Mouse (Mus musculus) subcutaneous adipose tissue, adult 2 months (tissue): ENCODE data around the gene Prdm9. TPM values are rescaled to one million over a fixed set of nuclear protein-coding genes. Genes with fewer than 3 reads are reported as not detected.

Experiments used
- polyA plus RNA-seq: library from polyadenylated mRNA; depleted of rRNA; stranded (reverse); fragments of >200 nt; gene quantifications from 2 replicates; pipeline ENCODE4 v1.2.3, GENCODE M21; 2012; ENCODE audit warnings: low replicate concordance; rRNA removed

The Prdm9 gene
- polyA plus RNA-seq, result 2.1 and 4.1 TPM in 2 replicates

DNA sequence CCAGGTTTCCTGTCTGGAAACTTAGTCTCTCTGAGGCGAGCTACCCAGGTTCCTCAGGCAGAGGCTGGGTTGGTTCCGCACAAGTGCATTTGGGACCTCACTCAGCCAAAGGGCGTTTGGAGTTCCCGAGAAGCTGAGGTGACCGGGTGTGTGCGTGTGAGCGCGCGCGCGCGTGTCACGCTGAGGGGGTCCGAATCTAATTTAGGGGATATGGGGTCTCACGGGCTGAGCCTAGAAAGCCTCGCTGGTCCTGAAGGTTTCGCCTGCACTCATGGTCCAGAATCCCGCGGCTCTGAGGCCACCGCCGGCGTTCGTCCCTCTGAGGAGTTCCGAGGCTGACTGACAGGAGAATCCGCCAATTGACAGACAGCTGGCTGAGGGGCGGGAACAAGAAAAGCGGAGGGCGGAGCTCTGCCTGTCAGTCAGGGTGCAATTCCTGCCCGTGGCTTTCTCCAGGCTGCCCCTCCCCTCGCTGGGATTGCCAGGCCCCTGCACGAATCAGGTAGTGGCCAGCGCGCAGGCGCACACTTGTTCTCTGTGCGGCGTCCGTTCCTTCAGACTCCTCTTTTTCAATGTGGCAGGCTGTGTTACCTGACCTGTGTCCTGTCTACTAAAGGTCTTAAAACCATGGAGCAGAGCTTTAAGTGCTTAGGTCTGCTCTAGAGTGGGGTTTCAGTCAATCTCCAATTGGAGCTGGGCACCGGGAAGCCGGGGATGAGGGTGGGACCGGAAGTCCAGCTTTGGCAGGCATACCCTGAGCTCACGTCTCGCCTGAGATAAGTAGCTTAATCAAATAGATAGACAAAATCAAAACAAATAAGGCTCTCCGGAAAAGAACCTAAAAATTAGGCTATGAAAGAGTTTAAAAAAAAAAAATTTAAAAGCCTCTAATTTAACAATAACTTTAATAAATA is at the start of gene Prdm9:
Gene Prdm9 (minus strand): TSS at position 341 of the 914 bp plus-strand sequence.

DNA sequence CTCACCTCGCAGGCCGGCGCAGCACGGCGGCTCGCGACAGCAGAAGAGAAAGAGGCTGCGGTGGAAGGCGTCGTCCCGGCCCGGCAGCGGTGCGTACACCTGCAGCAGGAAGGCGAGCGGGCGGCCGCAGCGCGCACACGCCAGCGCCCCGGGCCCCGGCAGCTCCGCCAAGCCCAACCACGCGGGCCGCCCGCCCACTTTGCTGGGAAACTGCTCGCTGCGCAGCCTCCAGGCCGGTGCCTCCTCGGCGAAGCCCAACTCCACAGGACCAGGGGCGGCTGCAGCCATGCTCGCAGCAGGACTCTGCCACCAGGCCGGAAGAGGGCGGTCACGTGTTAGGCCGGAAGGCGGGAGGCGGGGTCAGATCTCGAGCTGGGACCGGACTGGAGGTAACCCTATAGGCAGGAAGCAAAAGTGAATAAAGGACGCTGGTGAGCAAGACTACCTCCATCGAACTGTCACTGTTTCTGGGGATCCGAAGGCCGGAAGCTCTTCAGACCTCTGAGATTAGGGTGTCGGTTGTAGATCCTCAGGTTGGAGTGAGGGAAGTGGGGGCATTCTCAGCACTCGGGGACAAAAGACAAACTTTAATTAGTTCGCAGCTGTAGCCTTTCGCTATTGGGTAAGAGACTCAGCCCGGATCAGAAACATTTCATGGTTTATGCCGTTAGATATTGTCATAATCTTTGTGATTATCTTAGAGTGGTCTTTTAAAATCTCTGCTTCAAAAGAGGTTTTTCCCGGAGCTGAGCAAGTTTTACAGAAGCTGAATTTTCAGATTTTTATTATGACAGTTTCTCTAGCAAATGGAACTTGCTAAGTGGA is 37.0 kb downstream of the Prdm9 start, which contains the start of gene Pdcd2:
Gene Pdcd2 (minus strand): TSS at position 316 of the 825 bp plus-strand sequence.

DNA sequence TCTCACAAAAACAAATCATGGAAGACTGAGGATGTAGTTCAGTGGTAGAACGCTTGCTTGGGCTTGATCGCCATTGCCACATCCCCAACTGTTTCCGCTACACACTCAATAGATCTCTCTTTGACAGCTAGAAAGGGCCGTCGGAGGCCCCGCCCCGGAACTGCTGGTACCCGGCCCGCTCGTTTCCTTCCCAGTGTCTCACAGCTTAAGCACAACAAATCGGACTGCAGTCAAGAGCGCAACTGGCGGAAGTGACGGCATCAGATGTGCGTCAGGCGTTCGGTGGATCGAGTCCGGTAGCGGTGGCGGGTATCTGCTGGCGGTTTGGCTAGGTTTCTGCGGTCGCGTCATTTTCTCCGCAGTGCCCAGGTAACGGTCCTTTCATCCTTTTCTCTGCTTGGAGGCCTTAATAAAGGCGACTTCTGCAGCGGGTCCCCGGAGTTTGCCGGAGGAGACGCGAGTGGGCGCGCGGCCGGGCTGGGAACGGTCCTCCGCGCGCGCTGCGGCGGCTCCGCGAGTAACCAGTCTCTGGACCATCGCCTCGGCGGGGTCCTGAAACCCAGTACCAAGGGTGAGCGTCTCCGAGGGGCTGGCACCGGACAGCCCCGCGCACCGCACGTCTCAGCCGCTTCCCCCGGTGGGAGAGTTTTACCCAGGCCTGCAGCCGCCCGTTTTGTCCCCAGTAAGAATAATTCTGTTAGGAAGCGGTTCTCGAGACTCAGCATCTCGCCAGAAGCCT is 64.3 kb downstream of the Prdm9 start, which contains the start of the genes Psmb1 and Tbp:
Gene Psmb1 (minus strand): TSS at position 96 of the 739 bp plus-strand sequence.
Gene Tbp (plus strand): TSS at position 233 of the 739 bp plus-strand sequence.

Other genes starting within 250 kb of the Prdm9 start
- 9.9 and 21.3 TPM in 2 replicates for gene Dll1, start 187.5 kb downstream of the Prdm9 start, polyA plus RNA-seq
- gene Fam120b, start 168.2 kb downstream of the Prdm9 start, polyA plus RNA-seq, result 11.5 and 16.9 TPM in 2 replicates
- 131 and 169 TPM in 2 replicates for gene Psmb1, start 64.6 kb downstream of the Prdm9 start, polyA plus RNA-seq
- 24.0 and 43.0 TPM in 2 replicates for gene Tbp, start 64.5 kb downstream of the Prdm9 start, polyA plus RNA-seq
- 13.0 and 22.7 TPM in 2 replicates for gene Pdcd2, start 37.1 kb downstream of the Prdm9 start, polyA plus RNA-seq
- gene Chd1, start 140.6 kb upstream of the Prdm9 start, polyA plus RNA-seq, result 2.2 and 5.8 TPM in 2 replicates